Mouse (Mus musculus) gastrocnemius, postnatal 36 days (tissue): ENCODE measurements at regions not wholly inside any gene's neighbourhood (a gene's known extent, or its start where the extent isn't known, plus 50 kb on each side); places are given as distances from the start of the nearest gene placed in this dataset.

Experiments
- DNase-seq, 2 experiments: peaks; one replicate each; pipeline ENCODE4 v3.0.0; 2022
- intact Hi-C: fragments of 180-260 bp; cut with DNase I; formaldehyde crosslinking; loops from one replicate; pipeline ENCODE4 v1.15.1; 2025

DNA sequence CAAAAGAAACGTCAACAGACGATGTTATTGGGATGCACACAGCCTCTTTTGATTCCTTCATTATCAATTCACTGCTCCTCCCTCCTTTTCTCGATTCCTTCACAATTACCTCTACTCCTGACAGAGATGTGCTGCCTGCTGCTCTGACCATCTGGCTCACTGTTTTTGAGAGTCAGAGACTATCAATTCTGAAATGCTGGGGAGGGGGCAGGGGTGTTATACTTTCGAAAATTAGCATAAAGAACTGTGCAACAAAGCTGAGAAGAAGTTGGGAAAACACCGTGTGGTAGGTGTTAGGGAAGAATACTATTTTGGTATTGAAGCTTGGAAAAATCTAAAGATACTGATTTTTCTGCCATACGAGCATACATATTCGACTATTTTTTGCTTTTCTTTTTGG lies 96.4 kb downstream of the Nedd1 start:
- DNase-seq: no peak
- intact Hi-C loops: no loop called here

DNA sequence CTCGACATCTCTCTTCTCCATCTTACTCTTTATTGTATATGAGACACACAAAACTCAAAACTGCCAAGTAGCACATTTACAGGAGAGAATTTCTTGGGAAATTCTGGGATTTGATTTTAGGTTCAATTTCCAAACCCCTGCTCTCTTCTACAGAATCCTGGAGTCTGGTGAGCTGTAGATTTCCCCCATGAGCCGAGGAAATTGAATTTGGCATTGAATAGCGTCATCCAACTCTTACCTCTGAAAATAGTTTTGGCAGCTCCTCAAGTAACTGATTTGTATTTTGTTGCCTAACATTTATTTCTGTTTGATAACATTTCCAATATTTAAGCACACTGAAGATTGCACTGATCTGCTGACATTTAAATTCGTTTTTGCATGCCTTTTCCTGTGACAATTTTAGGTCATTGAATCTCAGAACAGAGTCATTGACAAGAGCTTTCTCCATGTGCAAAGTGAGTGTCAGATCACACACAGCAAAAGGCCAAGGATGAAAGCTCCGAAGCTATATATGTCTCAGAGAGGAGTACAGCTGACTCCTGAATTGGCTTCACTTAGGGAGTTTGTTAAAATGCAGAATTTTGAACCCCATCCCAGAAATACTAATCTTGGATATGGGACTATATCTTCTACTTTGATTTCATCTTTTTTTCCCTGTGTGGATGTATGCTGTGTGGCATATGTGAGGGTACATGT lies 106.4 kb downstream of the Nedd1 start:
- DNase-seq: no peak
- intact Hi-C loops: no loop called here

DNA sequence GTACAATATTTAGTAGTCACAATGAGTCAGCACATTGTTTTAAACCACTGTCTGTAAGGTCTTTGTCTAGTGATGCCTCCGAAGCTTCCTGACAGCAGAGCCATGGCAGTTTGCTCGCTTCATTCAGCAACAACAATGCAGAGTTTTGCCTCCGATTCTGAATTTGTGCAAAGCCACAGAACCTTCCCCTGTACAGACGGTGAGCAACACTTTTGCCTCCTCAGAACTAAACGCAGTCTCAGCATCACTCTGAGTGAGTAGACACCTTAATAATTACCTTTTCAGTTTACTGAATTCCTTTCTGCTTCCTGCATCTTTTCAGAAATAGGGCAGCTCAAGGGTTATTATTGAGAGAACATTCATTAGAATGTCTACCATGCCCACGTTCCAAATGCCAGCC lies 107.9 kb downstream of the Nedd1 start:
- intact Hi-C loops: no loop called here
- DNase-seq: no peak

DNA sequence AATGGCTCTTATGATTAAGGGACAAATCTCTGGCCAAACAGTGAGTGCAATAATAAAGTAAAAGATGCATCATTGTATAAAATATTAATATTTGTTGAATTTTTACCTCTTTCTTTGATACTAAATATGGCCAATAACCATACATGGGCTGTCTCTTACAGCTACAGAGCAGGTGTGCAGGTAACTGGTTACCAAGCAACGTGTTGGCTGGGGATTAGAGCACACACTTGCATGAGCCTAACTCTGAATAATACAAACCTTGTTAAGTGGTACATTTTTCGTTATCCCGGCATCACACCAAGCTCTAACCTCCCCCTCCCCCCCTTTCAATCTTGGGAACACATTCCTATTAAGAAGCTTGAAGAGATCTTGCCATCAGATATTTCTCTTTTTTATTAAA lies 111.2 kb downstream of the Nedd1 start:
- no peak for DNase-seq
- intact Hi-C loops: no loop called here

DNA sequence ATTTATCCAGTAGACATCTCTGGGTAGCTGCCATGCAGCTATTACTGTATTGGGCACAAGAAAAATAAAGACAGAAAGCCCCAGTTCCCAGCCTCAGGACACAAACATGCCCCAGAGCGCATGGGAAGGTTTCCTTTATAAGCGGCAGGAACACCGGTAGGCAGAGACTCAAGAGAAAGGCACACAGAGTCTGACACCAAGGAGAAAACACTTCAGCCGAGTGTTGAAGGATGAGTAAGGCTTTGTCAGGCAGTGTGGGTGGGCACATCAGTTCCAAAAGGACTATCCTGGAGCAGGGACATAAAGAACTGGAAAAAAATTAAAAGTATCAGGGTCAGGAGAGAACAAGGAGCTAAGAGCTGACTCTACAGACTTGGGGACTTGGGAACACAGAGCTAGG lies 115.5 kb downstream of the Nedd1 start:
- DNase-seq: no peak
- intact Hi-C loops: no loop called here

DNA sequence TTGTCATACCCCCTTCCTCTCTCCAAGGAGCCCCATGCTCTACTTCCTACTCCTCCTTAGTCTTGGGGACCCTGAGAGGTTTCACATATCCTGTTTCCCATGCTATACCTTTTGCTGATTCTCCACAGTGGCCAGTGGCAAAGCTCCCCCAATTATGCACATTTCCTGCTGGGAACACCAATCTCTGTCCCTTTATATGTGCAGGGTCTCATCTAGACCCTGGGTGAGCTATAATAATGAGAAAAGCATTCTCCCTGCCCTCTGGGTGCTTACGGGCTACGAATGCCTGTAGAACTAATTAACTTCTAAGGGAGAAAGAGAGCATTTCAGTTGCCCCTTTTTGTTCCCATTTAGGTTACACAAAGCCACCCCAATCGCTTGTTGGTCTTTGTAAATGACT lies 116.6 kb downstream of the Nedd1 start:
- DNase-seq: no peak
- intact Hi-C loops: no loop called here

DNA sequence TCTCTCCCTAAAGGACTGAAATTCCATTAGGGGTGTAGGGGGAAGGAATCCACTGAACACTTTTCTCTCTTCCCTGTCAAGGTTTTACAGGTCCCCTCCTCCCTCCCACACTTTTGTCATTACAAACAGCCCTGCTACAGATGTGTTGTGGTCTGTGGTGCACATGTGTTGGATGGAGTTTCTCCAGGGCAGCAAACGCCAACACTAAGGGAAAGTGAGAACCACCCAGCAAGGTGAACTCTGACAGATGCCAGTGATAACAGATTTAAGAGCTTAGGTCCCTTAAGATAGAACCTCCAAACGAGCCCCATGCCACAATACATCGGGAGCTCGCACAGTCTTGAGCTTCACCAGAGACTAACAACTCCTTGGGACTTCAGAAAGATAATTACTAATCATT lies 122.1 kb downstream of the Nedd1 start:
- DNase-seq: no peak
- intact Hi-C loops: no loop called here

- DNase-seq: no peak
- intact Hi-C loops: no loop called here
These were observed 126.5 kb downstream of the Nedd1 start for GRCm38 (mm10) chr10:92595496-92596355.

DNA sequence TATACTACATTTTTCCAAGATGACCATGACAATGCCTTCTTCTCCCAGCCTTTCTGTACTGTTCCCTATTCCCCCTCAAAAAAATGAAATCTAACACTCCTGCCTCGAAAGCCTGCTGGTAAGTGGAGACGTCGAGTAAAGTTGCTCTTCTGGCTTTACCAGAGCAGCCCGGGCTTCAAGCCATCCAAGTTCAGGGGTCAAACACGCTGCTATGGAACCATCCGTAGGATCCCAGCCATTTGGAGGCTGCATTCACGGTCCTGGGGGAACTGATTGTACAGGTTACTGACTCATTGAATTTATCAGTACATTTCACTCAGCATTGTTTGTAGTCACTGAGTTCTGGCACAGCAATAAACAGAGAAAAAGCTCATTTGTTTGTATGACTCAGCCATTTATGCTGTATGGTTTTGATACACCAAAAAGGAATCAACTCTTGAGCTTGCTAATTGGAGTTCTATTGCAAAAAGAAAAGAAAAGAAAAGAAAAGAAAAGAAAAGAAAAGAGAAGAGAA lies 128.2 kb downstream of the Nedd1 start:
- no peak for DNase-seq
- intact Hi-C loops: no loop called here

- DNase-seq: no peak
- intact Hi-C loops: no loop called here
These were observed 143.3 kb downstream of the Nedd1 start for GRCm38 (mm10) chr10:92578872-92579271.

DNA sequence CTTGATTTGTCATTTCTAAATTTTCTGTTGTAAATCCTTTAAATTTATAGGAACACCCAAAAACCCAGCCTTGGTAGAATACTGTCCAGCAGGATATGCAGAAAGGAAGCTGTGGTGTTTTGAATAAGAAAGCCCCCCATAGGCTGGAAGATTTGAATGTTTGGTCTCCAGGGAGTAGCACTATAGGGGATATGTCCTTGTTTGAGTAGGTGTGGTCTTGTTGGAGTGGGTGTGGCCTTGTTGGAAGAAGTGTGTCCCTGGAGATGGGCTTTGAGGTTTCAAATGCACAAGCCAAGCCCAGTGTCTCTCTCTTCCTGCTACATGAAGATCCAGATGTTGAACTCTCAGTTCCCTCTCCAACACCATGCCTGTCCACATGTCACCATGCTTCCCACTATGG lies 151.7 kb downstream of the Nedd1 start:
- intact Hi-C loops: no loop called here
- no peak for DNase-seq

- intact Hi-C loops: no loop called here
These were observed 164.8 kb downstream of the Nedd1 start for GRCm38 (mm10) chr10:92557463-92557862.

GRCm38 (mm10) chr10:92556526-92557422 lies 165.4 kb downstream of the Nedd1 start:
- DNase-seq: no peak
- intact Hi-C loops: no loop called here

More at GRCm38 (mm10) chr10:92557463-92557862, 164.8 kb downstream of the Nedd1 start:
- no peak for DNase-seq

GRCm38 (mm10) chr10:92555727-92556525 lies 166.3 kb downstream of the Nedd1 start:
- no peak for DNase-seq
- intact Hi-C loops: no loop called here

DNA sequence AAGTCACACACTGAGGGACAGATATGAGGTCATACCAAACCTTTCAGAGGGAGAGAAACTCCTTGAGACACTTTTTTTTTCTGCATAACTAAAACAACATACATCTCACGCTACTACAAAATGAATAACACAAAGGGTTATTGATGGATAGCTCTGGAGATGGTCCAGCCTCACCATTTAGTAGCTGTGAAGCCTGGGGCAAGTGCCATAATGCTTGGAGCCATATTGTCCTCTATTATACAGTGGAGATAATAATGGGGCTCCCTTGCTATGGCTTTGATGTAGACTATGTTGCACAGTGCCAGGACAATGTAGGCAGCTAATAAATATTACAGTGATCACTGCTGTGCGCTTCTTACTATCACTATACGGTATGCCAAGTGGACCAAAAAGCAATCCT lies 168.3 kb downstream of the Nedd1 start:
- intact Hi-C loops: no loop called here
- no peak for DNase-seq

DNA sequence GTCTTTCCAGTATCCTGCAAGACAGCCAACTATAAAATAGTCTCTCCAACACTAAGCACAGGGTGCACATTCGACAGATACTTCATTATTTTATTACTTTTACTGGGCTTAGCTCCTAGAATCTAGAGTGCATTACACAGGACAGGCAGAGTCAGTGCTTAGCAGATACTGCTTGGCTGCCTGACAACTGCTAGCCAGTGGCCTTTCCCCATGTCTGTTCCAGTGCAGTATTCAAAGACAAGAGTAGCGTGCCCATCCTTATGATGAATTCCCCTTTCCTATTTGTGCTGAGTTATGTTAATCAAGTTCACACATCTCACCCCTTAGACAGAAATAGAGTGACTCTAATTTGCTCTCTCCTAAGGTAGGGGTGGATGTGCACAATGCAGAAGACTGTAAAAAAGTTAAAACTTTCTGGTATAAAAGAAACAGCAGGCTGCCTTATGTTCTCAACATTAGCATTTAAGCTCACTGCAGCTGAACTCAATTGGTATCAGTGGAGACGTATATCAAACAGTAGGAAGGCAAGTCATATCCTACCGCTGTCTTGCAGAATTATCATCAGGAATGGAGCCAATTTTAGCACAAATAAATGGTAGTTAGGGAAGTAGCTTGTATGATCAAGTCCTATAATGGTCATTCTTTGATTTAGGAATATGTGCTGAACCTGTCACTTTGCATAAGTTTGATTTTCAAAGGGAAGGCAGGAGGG lies 173.2 kb downstream of the Nedd1 start:
- DNase-seq: no peak
- intact Hi-C loops: no loop called here

- intact Hi-C loops: no loop called here
- DNase-seq: no peak
These were observed 183.8 kb downstream of the Nedd1 start for GRCm38 (mm10) chr10:92538433-92538832.

GRCm38 (mm10) chr10:92516886-92517285 lies 205.3 kb downstream of the Nedd1 start:
- DNase-seq: no peak
- intact Hi-C loops: no loop called here

- no peak for DNase-seq
- intact Hi-C loops: no loop called here
These were observed 210.5 kb downstream of the Nedd1 start for GRCm38 (mm10) chr10:92511769-92512168.
